Mouse (Mus musculus) heart, postnatal 0 days (tissue): Measurements from ENCODE around the gene Gfpt2. TPM values are rescaled to one million over a fixed set of nuclear protein-coding genes. Genes with fewer than 3 reads are reported as not detected.
A peak's percentile ranks its signal among the peaks of the same experiment; 100 is the strongest.

Experiments used
- ATAC-seq: fragments of 200-750 bp; cut with Nextera tagmentation; 2 replicates; pipeline ENCODE4 v1.8.0; 2017; ENCODE audit warnings: low read depth, moderate number of reproducible peaks, moderate library complexity; ENCODE audit not compliant: insufficient read depth
- DNase-seq: peaks from one replicate; pipeline ENCODE4 v3.0.0-alpha.2; 2016; ENCODE audit warnings: low spot score
- H3K27ac ChIP-seq: fragments of 300-500 bp; sonication (generic); 2 replicates; pipeline ENCODE4 v1.5.1; 2014; ENCODE audit warnings: low read depth, mild to moderate bottlenecking
- H3K27me3 ChIP-seq: fragments of 300-500 bp; sonication (generic); 2 replicates; pipeline ENCODE4 v1.6.1; 2014; ENCODE audit warnings: low read length, mixed read lengths; ENCODE audit not compliant: control insufficient read depth, insufficient read depth
- H3K36me3 ChIP-seq: fragments of 300-500 bp; sonication (generic); replicated peaks from 2 replicates; pipeline ENCODE4 v1.6.1; 2014; ENCODE audit warnings: low read length, mixed read lengths; ENCODE audit not compliant: control insufficient read depth, insufficient read depth
- H3K4me1 ChIP-seq: fragments of 300-500 bp; sonication (generic); 2 replicates; pipeline ENCODE4 v1.6.1; 2014; ENCODE audit warnings: antibody characterized with exemption; ENCODE audit not compliant: control insufficient read depth, insufficient read depth
- H3K4me2 ChIP-seq: fragments of 300-500 bp; sonication (generic); 2 replicates; pipeline ENCODE4 v1.6.1; 2014; ENCODE audit warnings: low read depth, mild to moderate bottlenecking, low read length, moderate library complexity
- H3K4me3 ChIP-seq: fragments of 300-500 bp; sonication (generic); 2 replicates; pipeline ENCODE4 v1.5.1; 2014; ENCODE audit warnings: low read depth, low read length
- H3K9ac ChIP-seq: fragments of 300-500 bp; sonication (generic); replicated peaks from 2 replicates; pipeline ENCODE4 v1.6.1; 2014; ENCODE audit warnings: low read depth, low read length, mixed read lengths
- H3K9me3 ChIP-seq: fragments of 300-500 bp; sonication (generic); replicated peaks from 2 replicates; pipeline ENCODE4 v1.6.1; 2016; ENCODE audit warnings: low read length; ENCODE audit not compliant: control insufficient read depth
- CTCF ChIP-seq: IDR thresholded peaks from 2 replicates; pipeline ENCODE4 v1.5.1; 2016; ENCODE audit warnings: antibody characterized with exemption, control low read depth, low read depth
- EP300 ChIP-seq: IDR thresholded peaks from 2 replicates; pipeline ENCODE4 v1.6.1; 2016; ENCODE audit warnings: antibody characterized with exemption, low read depth
- WGBS: fragments of 180-500 bp; shearing (Covaris S2); extraction: QIAGEN DNeasy Blood & Tissue Kit; methylation state at CpG from one replicate; pipeline ENCODE4 v1.1.7; 2014; 5-methylcytosine and 5-hydroxymethylcytosine counted together
- polyA plus RNA-seq: library from polyadenylated mRNA; unstranded; fragments of >200 nt; fragmentation: Nextera tagmentation; extraction: Ambion mirVana; gene quantifications from 2 replicates; pipeline ENCODE4 v1.2.1, GENCODE M21; 2015
- total RNA-seq: library from RNA; depleted of rRNA; stranded (reverse); fragments of >200 nt; gene quantifications from 2 replicates; pipeline ENCODE4 v1.2.3, GENCODE M21; 2014; ENCODE audit warnings: low replicate concordance

The Gfpt2 gene
- total and polyA plus RNA-seq, 2 experiments from 2014 or later = 6.1 to 8.5 TPM

DNA sequence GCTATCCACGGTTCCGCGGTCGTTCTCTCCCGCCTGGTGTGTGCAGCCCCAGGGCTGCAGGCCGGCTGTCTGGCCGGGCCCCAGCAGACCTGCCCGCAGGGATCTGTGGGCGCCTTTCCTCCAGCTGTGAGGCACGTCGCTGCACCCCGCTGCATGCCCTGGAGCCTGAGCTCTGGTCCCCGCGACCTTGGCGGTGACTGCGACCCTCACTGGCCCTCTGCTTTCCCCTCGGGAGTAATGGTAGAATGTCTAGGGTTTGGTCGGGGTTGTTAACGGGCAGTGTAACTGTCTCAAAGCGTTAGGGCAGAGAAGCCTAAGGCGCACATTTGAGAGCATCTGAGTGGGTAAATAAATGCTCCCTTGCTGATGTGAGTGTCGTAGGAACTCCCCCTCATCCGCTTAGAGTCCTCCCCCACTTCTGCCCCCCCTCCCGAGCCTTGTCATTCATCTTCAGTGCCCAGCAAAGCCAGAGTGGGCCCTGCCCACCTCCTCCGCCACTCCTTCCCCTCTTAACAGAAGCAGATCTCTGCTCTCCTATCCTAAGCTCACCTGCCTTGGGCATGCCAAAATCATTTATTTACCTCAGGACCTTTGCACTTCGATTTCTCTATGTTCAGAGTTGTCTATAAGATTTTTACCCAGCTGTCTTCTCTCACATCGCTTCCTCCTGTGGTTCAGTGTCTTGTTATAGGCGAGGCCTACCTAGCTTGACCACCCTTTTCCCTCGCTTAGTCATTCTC lies 53.3 kb downstream of the Gfpt2 start:
- H3K4me2 ChIP-seq = peak overlapping the region; percentile 71
- 0 out of 2 replicates have a peak, but pooled peaks cover 4% of the 10 kb centered on the region for H3K36me3 ChIP-seq
- ATAC-seq (no peak), DNase-seq (peak; percentile 12)
- peak overlapping the region; percentile 81 for H3K4me3 ChIP-seq
- H3K9ac ChIP-seq = peak overlapping the region; percentile 90
- H3K27ac ChIP-seq = peak overlapping the region; percentile 85
- TF ChIP-seq CTCF (no peak), EP300 (no peak)
- no peaks in the 10 kb centered on the region for H3K27me3 ChIP-seq
- peaks cover 21% of the 10 kb centered on the region for H3K4me1 ChIP-seq
- H3K9me3 ChIP-seq = no peaks in the 10 kb centered on the region
- 6% methylated on average over 29 of the region's 29 CpGs for WGBS

DNA sequence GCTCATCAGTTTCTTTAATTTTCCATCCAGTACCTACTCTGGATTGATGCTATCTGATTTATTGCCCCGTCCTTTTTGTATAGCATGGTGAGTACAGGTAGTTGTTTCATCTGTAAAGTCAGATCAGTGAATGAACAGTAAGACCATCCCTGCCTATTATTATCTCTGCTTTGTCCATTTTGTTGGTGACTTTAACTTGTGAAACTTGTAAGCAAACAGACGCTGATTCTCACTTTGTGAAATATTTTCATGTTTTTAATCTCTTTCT lies 53.8 kb downstream of the Gfpt2 start:
- WGBS = 29% methylated on average over 2 of the region's 2 CpGs
- ATAC-seq = no peak

DNA sequence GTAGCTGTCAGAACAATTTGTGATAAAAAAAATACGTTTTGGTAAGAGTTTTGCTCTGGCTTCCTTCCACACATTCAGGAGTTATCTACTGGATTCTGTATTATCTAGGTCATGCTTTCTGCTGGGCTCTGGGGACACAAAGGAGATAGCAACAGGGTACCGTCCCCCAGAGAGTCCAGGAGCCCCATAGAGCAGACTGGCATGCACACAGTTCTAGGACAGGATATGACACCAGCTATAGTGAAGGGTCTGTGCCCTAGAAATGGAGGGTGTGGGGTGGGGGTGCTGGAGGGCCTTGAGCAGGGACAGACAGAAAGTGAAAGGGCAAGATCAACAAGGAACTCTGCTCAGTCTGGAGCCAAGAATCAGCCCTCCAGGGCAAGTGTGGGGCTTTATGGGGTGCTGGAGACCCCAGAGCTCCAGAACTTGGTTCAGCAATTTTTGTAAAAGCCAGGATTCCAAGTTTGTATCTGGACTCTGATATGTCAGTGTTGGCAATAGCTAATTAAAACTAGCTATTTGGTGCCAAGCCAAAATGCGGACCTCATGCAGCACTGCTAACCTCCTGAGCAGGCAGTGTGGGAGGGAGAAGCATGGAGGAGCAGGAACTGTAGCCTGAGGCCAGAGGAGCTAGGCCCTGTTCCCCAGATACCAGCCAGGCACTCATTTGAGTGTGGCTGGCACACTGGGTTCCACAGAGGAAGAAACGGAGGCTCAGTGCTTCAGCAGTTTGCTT lies 54.3 kb downstream of the Gfpt2 start:
- WGBS = 33% methylated on average over 4 of the region's 4 CpGs
- TF ChIP-seq EP300 (no peak), CTCF (no peak)
- Histone ChIP-seq H3K4me2 (peak overlapping the region; percentile 71), H3K4me1 (peaks cover 15% of the 10 kb centered on the region), H3K4me3 (peak overlapping the region; percentile 81), H3K27ac (peak overlapping the region; percentile 58), H3K27me3 (no peaks in the 10 kb centered on the region), H3K36me3 (0 out of 2 replicates have a peak, but pooled peaks cover 4% of the 10 kb centered on the region), H3K9ac (peak overlapping the region; percentile 11; the same call in 1 of the 2 replicates), H3K9me3 (no peaks in the 10 kb centered on the region)
- DNase-seq = peak; percentile 28
- no peak for ATAC-seq

More for the DNA sequence above, 53.8 kb downstream of the Gfpt2 start:
- 0 out of 2 replicates have a peak, but pooled peaks cover 4% of the 10 kb centered on the region for H3K36me3 ChIP-seq
- TF ChIP-seq EP300 (no peak), CTCF (no peak)
- H3K27me3 ChIP-seq = no peaks in the 10 kb centered on the region
- no peaks in the 10 kb centered on the region for H3K9me3 ChIP-seq
- 0 out of 2 replicates have a peak overlapping the region, but pooled peaks have one; percentile 85 for H3K27ac ChIP-seq
- no peak for DNase-seq
- H3K4me3 ChIP-seq = peak overlapping the region; percentile 81
- peaks cover 17% of the 10 kb centered on the region for H3K4me1 ChIP-seq
- H3K9ac ChIP-seq = peak overlapping the region; percentile 90
- H3K4me2 ChIP-seq = peak overlapping the region; percentile 71

DNA sequence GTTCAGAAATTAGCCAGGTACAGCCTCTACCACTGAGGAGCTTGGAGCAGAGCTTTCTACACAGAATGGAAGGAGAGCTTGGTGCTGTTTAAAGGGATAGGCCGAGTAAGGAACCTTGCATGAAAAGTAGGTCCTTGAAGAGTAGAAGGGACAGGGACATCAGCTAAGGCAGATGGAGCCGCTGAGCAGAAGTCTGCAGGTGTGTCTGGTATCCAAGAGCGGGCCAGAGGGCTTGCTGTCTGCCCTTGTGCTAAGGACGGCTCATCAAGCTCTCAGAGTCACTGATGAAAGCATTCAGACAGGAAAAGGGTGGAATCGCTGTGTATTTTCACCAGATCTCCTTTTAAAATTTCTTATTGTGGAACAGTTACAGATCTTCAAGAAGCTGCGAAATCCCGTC lies 56.4 kb downstream of the Gfpt2 start:
- Histone ChIP-seq H3K4me1 (peaks cover 15% of the 10 kb centered on the region), H3K9me3 (no peaks in the 10 kb centered on the region), H3K36me3 (peaks cover 19% of the 10 kb centered on the region), H3K27ac (no peak overlapping the region), H3K4me2 (no peak overlapping the region), H3K9ac (no peak overlapping the region), H3K4me3 (no peak overlapping the region), H3K27me3 (no peaks in the 10 kb centered on the region)
- no peak for TF ChIP-seq EP300
- no peak for TF ChIP-seq CTCF
- DNase-seq = no peak
- no peak for ATAC-seq
- 86% methylated on average over 7 of the region's 7 CpGs for WGBS

DNA sequence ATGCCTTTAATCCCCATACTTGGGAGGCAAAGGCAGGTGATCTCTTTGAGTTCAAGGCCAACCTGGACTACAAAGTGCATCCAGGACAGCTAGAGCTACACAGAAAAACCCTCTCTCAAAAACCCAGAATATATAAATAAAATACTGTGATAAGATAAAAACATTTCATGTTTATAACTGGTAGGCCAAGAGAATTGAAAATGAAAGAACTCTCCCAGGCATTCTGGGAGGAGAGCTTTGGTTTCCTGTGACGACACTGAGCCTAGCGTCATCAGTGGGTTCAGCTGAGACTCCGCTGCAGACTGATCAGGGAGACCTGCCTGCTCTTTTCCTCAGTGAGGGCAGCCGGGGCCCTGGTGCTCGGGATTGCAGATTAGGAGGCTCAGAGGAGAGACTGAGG lies 61.2 kb downstream of the Gfpt2 start:
- H3K9me3 ChIP-seq = no peaks in the 10 kb centered on the region
- H3K4me2 ChIP-seq = no peak overlapping the region
- WGBS = 69% methylated on average over 5 of the region's 5 CpGs
- ATAC-seq (no peak), DNase-seq (no peak)
- H3K4me1 ChIP-seq = no peaks in the 10 kb centered on the region
- no peak overlapping the region for H3K4me3 ChIP-seq
- H3K9ac ChIP-seq = no peak overlapping the region
- H3K36me3 ChIP-seq = peaks cover 17% of the 10 kb centered on the region
- H3K27ac ChIP-seq = no peak overlapping the region
- H3K27me3 ChIP-seq = no peaks in the 10 kb centered on the region
- no peak for TF ChIP-seq EP300
